In genomic region chr11:26962040-26962927, GRCm38 (mm10) we compare ENCODE assay signal across 10 mouse cellular contexts.
DNase-seq lines count a peak whose midpoint lies in the region; ATAC-seq and TF ChIP-seq lines count a peak whose summit lies in the region.
"Had no signal": no experiment of that assay in that cellular context is flagged by ENCODE, and none has a peak within 500 bp of the region (broad histone marks: within the 10 kb centered on the region; RNA-seq: fewer than 3 reads in every experiment).

No protein-coding gene starts in this region.

- no peak for TF ChIP-seq EP300 in liver, postnatal 0 days (IDR thresholded peaks at IDR 0.05; ENCODE audit: low read depth)

- no peak overlapping the region for H3K9ac ChIP-seq in forebrain, postnatal 0 days
- no peak overlapping the region for H3K9ac ChIP-seq in midbrain, embryonic 15.5 days
- H3K9ac ChIP-seq in liver, postnatal 0 days (replicated peaks), result no peak overlapping the region

- no peak for TF ChIP-seq POLR2A in brain, embryonic 14.5 days (IDR thresholded peaks at IDR 0.05; ENCODE audit: borderline replicate concordance, extremely low read depth, insufficient read depth, insufficient read length, poor library complexity, severe bottlenecking)

- ATAC-seq in forebrain, postnatal 0 days, result peak; percentile 56
- ATAC-seq in midbrain, embryonic 15.5 days (replicated peaks), result peak; percentile 41
- ATAC-seq in liver, postnatal 0 days, result no peak

- no peaks in the 10 kb centered on the region for H3K36me3 ChIP-seq in forebrain, postnatal 0 days (ENCODE audit: insufficient read depth)
- H3K36me3 ChIP-seq in midbrain, embryonic 15.5 days (replicated peaks), result no peaks in the 10 kb centered on the region
- no peaks in the 10 kb centered on the region for H3K36me3 ChIP-seq in liver, postnatal 0 days (replicated peaks; ENCODE audit: insufficient read depth, low read length)
- H3K36me3 ChIP-seq: G1E had no signal

- H3K4me2 ChIP-seq in forebrain, postnatal 0 days (ENCODE audit: low read depth), result no peak overlapping the region
- no peak overlapping the region for H3K4me2 ChIP-seq in midbrain, embryonic 15.5 days
- no peak overlapping the region for H3K4me2 ChIP-seq in liver, postnatal 0 days (ENCODE audit: low read depth, low read length)

- peak overlapping the region; percentile 43; the same call in 1 of the 2 replicates for H3K27ac ChIP-seq in layer of hippocampus, adult 2 months
- H3K27ac ChIP-seq in forebrain, postnatal 0 days (ENCODE audit: low read depth, low read length), result 0 out of 2 replicates have a peak overlapping the region, but pooled peaks have one; percentile 1
- H3K27ac ChIP-seq in midbrain, embryonic 15.5 days, result no peak overlapping the region
- H3K27ac ChIP-seq in liver, postnatal 0 days (ENCODE audit: low read depth), result no peak overlapping the region

- H3K4me1 ChIP-seq in forebrain, postnatal 0 days (ENCODE audit: insufficient read depth), result peaks cover 4% of the 10 kb centered on the region; the same call in 1 of the 2 replicates
- peaks cover 17% of the 10 kb centered on the region for H3K4me1 ChIP-seq in midbrain, embryonic 15.5 days
- no peaks in the 10 kb centered on the region for H3K4me1 ChIP-seq in liver, postnatal 0 days (ENCODE audit: insufficient read depth)

- no peak for DNase-seq in layer of hippocampus, adult 2 months (ENCODE audit: low spot score in 2 of 2)
- no peak for DNase-seq in layer of hippocampus, adult 18-20 months (ENCODE audit: low spot score in 2 of 2)
- peak; percentile 86 for DNase-seq in brain, embryonic 14.5 days (ENCODE audit: low read depth)
- peak; percentile 57 for DNase-seq in forebrain, postnatal 0 days
- DNase-seq in liver, postnatal 0 days, result no peak
- DNase-seq in urinary bladder, postnatal 10 days (ENCODE audit: low spot score), result no peak
- DNase-seq in gastrocnemius, postnatal 25 days, result no peak

- TF ChIP-seq CTCF in layer of hippocampus, adult 2 months (conservative IDR thresholded peaks at IDR 0.05), result no peak
- TF ChIP-seq CTCF in brain, embryonic 14.5 days (IDR thresholded peaks at IDR 0.05; ENCODE audit: borderline replicate concordance, extremely low read depth, insufficient read depth, insufficient read length), result no peak
- TF ChIP-seq CTCF in forebrain, postnatal 0 days (IDR thresholded peaks at IDR 0.05; ENCODE audit: low read depth), result no peak
- TF ChIP-seq CTCF in liver, postnatal 0 days (IDR thresholded peaks at IDR 0.05; ENCODE audit: low read depth), result no peak

- no peaks in the 10 kb centered on the region for H3K9me3 ChIP-seq in forebrain, postnatal 0 days (ENCODE audit: low read length)
- H3K9me3 ChIP-seq in midbrain, embryonic 15.5 days, result no peaks in the 10 kb centered on the region
- no peaks in the 10 kb centered on the region for H3K9me3 ChIP-seq in liver, postnatal 0 days (ENCODE audit: low read length)
- H3K9me3 ChIP-seq: G1E had no signal

- WGBS in forebrain, postnatal 0 days, result 23% methylated on average over 18 of the region's 18 CpGs
- 47% methylated on average over 18 of the region's 18 CpGs for WGBS in midbrain, embryonic 15.5 days
- WGBS in liver, postnatal 0 days (ENCODE audit: insufficient replicate concordance), result 61% methylated on average over 18 of the region's 18 CpGs

- no peak overlapping the region for H3K4me3 ChIP-seq in layer of hippocampus, adult 2 months
- H3K4me3 ChIP-seq in forebrain, postnatal 0 days (ENCODE audit: low read depth, low read length), result no peak overlapping the region
- no peak overlapping the region for H3K4me3 ChIP-seq in midbrain, embryonic 15.5 days
- H3K4me3 ChIP-seq in liver, postnatal 0 days (ENCODE audit: low read depth, low read length), result no peak overlapping the region
- H3K4me3 ChIP-seq: erythroblast, embryonic 14.5 days had no signal

- H3K27me3 ChIP-seq in forebrain, postnatal 0 days (ENCODE audit: insufficient read depth, low read length), result no peaks in the 10 kb centered on the region
- no peaks in the 10 kb centered on the region for H3K27me3 ChIP-seq in midbrain, embryonic 15.5 days (replicated peaks)
- H3K27me3 ChIP-seq in liver, postnatal 0 days (ENCODE audit: insufficient read depth, low read length), result no peaks in the 10 kb centered on the region

Comparison
In these comparisons a context has a peak if more than half of its experiments do, and no peak if none do; other contexts are left out.
1. DNase-seq: peak in brain, embryonic 14.5 days (single experiment) and forebrain, postnatal 0 days (single experiment); none in layer of hippocampus, adult 2 months (0 of 2), layer of hippocampus, adult 18-20 months (0 of 2), liver, postnatal 0 days (single experiment), urinary bladder, postnatal 10 days (single experiment) and gastrocnemius, postnatal 25 days (single experiment).
2. H3K27ac ChIP-seq: peak in layer of hippocampus, adult 2 months (single experiment) and forebrain, postnatal 0 days (single experiment); none in midbrain, embryonic 15.5 days (single experiment) and liver, postnatal 0 days (single experiment).